Mouse (Mus musculus): ENCODE data around the gene Cblb. TPM values are rescaled to one million over a fixed set of nuclear protein-coding genes. Genes with fewer than 3 reads are reported as not detected.

Cblb gene
- polyA plus RNA-seq, 1 experiment from 2014 or later, result 19.0 TPM

GRCm38 (mm10) chr16:52145552-52145951 is 114.5 kb downstream of the Cblb start:
- Histone ChIP-seq H3K27ac (replicated peaks) (no peak overlapping the region), H3K4me1 (peaks cover 21% of the 10 kb centered on the region), H3K36me3 (peaks cover 17% of the 10 kb centered on the region), H3K4me2 (replicated peaks) (no peak overlapping the region), H3K9ac (replicated peaks) (no peak overlapping the region), H3K4me3 (no peak overlapping the region), H3K9me3 (no peaks in the 10 kb centered on the region), H3K27me3 (no peaks in the 10 kb centered on the region)
- 89% methylated on average over 4 of the region's 4 CpGs for WGBS
- no peak for ATAC-seq (replicated peaks)

DNA sequence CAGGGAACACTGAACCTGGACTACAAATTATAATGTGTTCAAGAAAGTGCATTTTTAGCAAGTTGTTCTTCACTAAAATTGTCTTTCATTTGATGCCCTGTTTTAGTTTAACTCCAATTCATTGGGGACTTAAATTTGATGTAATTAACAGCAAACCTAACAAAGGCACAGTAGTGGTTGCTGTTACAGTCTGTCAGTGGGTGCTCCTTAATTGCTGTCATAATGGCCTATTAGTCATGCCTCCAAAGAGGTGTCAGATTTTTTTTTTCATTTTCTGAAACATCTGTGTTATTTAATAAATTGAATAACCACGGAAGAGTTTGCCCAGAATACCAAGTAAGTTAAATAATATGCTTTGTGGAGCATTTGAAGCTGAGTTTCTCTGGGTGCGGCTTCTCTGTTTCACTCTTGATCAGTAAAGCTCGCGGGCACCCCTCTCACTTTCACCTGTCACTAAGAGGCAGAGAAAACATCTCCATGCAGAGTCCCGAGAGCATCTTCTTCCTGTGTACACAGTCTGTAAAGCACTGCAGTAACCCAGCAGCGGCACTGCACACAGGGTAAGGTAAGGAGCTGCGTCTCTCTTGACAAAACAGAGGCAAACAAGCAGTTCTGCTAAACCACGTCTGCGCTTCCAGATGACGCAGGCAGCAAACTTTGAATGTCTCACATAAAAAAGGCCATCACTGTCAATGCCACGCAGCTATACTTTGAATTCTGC is 116.1 kb downstream of the Cblb start:
- WGBS, result 62% methylated on average over 11 of the region's 11 CpGs
- H3K27me3 ChIP-seq, result no peaks in the 10 kb centered on the region
- ATAC-seq (replicated peaks), result 0 out of 2 replicates have a peak, but pooled peaks have one; percentile 42
- H3K9ac ChIP-seq (replicated peaks), result no peak overlapping the region
- peaks cover 21% of the 10 kb centered on the region for H3K4me1 ChIP-seq
- H3K4me3 ChIP-seq, result no peak overlapping the region
- no peaks in the 10 kb centered on the region for H3K9me3 ChIP-seq
- H3K27ac ChIP-seq (replicated peaks), result no peak overlapping the region
- H3K36me3 ChIP-seq, result peaks cover 10% of the 10 kb centered on the region
- no peak overlapping the region for H3K4me2 ChIP-seq (replicated peaks)

DNA sequence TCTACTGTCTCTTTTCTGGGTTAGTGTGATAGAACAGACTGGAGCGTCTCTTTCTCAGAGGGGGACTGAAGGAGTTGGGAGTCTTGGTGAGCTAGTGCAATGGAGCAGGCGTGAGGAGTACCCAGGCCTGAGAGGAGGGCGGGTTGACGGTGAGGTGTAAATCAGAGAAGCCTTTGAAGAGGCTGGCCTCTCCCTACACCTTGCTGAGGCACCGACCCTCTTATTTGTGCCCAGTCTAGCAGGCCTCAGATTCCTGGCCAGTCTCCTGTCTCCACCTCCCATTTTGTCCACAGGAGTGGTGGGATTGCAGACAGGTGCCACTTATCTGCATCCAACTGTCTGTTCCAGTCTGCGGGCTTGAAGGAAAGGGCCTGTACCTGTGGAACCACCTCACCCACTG is 117.0 kb downstream of the Cblb start:
- Histone ChIP-seq H3K4me1 (peaks cover 21% of the 10 kb centered on the region), H3K36me3 (peaks cover 7% of the 10 kb centered on the region; the same call in 1 of the 2 replicates), H3K27ac (replicated peaks) (no peak overlapping the region), H3K9me3 (no peaks in the 10 kb centered on the region), H3K4me3 (no peak overlapping the region), H3K4me2 (replicated peaks) (no peak overlapping the region), H3K27me3 (no peaks in the 10 kb centered on the region), H3K9ac (replicated peaks) (no peak overlapping the region)
- no peak for ATAC-seq (replicated peaks)
- WGBS, result 91% methylated on average over 6 of the region's 6 CpGs

DNA sequence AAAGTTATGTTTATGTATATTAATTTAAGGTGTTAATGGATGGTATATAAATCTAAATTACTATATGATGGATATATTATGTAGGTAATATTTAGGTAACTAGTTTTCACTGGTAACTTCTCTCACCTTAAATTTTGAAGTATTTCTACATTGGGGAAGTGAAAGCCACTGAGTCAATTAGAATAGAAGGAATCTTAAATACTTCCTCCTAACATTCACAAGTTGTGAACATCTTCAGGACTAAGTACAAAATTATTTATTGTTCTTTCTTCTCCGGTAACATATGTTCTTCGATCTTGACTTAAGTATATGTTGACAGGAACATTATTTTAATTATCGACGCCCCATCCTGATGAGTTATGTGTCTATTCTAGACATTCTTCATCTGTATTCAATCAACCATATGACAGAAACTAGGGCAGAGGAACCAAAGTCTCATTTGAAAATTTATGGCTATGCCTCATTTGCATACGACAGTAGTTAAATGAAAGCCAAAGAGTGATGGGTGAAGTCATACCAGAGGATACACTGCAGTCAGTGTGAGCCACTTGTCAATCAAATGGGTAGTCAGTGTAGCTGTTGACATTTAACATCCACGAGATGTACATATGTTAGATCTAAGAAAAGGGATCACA is 118.2 kb downstream of the Cblb start:
- Histone ChIP-seq H3K27ac (replicated peaks) (no peak overlapping the region), H3K9me3 (no peaks in the 10 kb centered on the region), H3K27me3 (no peaks in the 10 kb centered on the region), H3K4me3 (no peak overlapping the region), H3K4me1 (peaks cover 21% of the 10 kb centered on the region), H3K36me3 (0 out of 2 replicates have a peak, but pooled peaks cover 7% of the 10 kb centered on the region), H3K9ac (replicated peaks) (no peak overlapping the region), H3K4me2 (replicated peaks) (no peak overlapping the region)
- peak; percentile 59 for ATAC-seq (replicated peaks)
- whole genome bisulfite sequencing, result 71% methylated on average over 6 of the region's 6 CpGs

GRCm38 (mm10) chr16:52155030-52155696 is 124.1 kb downstream of the Cblb start:
- H3K27ac ChIP-seq (replicated peaks), result no peak overlapping the region
- H3K36me3 ChIP-seq, result peaks cover 12% of the 10 kb centered on the region; the same call in 1 of the 2 replicates
- H3K4me1 ChIP-seq, result no peaks in the 10 kb centered on the region
- H3K9me3 ChIP-seq, result no peaks in the 10 kb centered on the region
- H3K4me2 ChIP-seq (replicated peaks), result no peak overlapping the region
- no peak overlapping the region for H3K4me3 ChIP-seq
- H3K9ac ChIP-seq (replicated peaks), result no peak overlapping the region
- WGBS, result 91% methylated on average over 5 of the region's 5 CpGs
- H3K27me3 ChIP-seq, result no peaks in the 10 kb centered on the region
- no peak for ATAC-seq (replicated peaks)

DNA sequence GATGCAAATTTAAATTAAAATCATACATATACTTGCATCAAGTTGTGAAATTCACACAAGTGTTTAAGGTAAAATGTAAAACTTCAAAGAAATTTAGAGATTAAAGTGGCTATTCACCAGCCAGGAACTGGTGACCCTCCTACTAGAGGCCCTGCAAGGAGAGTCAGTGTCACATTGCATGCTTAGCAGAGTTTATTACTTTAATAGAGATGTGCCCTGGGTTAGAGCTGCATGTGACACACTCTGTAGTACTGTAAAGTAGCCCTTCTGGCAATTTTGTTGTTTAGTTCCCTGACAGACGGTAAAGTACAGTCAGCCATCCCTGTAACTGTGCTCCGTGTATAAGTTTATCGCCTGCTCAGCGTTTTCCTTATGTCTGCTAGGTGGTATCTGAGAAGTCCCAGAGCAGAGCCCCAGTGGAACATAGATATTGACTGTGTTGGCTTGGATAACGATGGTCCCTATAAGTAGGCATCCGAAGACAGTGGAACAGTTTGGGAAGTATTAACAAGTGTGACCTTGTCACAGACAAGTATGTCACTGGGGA is 129.0 kb downstream of the Cblb start:
- Histone ChIP-seq H3K9ac (replicated peaks) (no peak overlapping the region), H3K36me3 (peaks cover 8% of the 10 kb centered on the region; the same call in 1 of the 2 replicates), H3K27me3 (no peaks in the 10 kb centered on the region), H3K9me3 (no peaks in the 10 kb centered on the region), H3K4me3 (no peak overlapping the region), H3K4me1 (peaks cover 7% of the 10 kb centered on the region; the same call in 1 of the 2 replicates), H3K27ac (replicated peaks) (no peak overlapping the region), H3K4me2 (replicated peaks) (no peak overlapping the region)
- ATAC-seq (replicated peaks), result no peak
- 90% methylated on average over 6 of the region's 6 CpGs for WGBS

DNA sequence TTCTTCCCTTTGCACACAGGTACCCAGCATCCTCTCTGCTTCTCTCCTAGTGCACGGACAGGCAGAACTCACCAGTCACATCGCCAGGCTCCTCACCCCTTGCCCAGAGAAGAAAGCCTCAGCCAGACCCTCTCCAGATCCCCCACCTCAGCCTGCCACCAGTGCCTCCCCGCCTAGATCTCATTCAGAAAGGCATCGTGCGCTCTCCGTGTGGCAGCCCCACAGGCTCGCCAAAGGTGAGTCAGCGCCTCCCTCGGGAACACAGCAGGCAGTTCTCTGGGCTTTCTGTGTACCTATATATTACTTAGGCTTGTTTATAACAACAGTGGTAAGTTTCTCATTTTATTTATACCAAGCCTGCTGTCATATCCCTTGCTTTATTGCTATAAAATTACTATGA is 133.2 kb downstream of the Cblb start:
- Histone ChIP-seq H3K9ac (replicated peaks) (no peak overlapping the region), H3K27me3 (no peaks in the 10 kb centered on the region), H3K4me3 (no peak overlapping the region), H3K9me3 (no peaks in the 10 kb centered on the region), H3K4me2 (replicated peaks) (no peak overlapping the region), H3K36me3 (peaks cover 12% of the 10 kb centered on the region), H3K27ac (replicated peaks) (no peak overlapping the region), H3K4me1 (peaks cover 7% of the 10 kb centered on the region; the same call in 1 of the 2 replicates)
- ATAC-seq (replicated peaks), result no peak
- WGBS, result 83% methylated on average over 9 of the region's 9 CpGs

- Histone ChIP-seq H3K27me3 (no peaks in the 10 kb centered on the region), H3K4me3 (no peak overlapping the region), H3K36me3 (peaks cover 11% of the 10 kb centered on the region), H3K9ac (replicated peaks) (no peak overlapping the region), H3K27ac (replicated peaks) (no peak overlapping the region), H3K4me2 (replicated peaks) (no peak overlapping the region), H3K9me3 (no peaks in the 10 kb centered on the region), H3K4me1 (no peaks in the 10 kb centered on the region)
- no peak for ATAC-seq (replicated peaks)
Observed at GRCm38 (mm10) chr16:52173253-52173652, 142.2 kb downstream of the Cblb start.

- Histone ChIP-seq H3K4me1 (no peaks in the 10 kb centered on the region), H3K27me3 (no peaks in the 10 kb centered on the region), H3K9ac (replicated peaks) (no peak overlapping the region), H3K27ac (replicated peaks) (no peak overlapping the region), H3K9me3 (no peaks in the 10 kb centered on the region), H3K4me3 (no peak overlapping the region), H3K36me3 (peaks cover 11% of the 10 kb centered on the region), H3K4me2 (replicated peaks) (no peak overlapping the region)
- ATAC-seq (replicated peaks), result no peak
- 99% methylated on average over 3 of the region's 3 CpGs for WGBS
Observed at GRCm38 (mm10) chr16:52179839-52180238, 148.8 kb downstream of the Cblb start.

- no peak for ATAC-seq (replicated peaks)
- no peaks in the 10 kb centered on the region for H3K9me3 ChIP-seq
- no peak overlapping the region for H3K9ac ChIP-seq (replicated peaks)
- H3K4me2 ChIP-seq (replicated peaks), result no peak overlapping the region
- H3K4me3 ChIP-seq, result no peak overlapping the region
- H3K4me1 ChIP-seq, result no peaks in the 10 kb centered on the region
- WGBS, result 87% methylated on average over 7 of the region's 7 CpGs
- peaks cover 20% of the 10 kb centered on the region; the same call in 1 of the 2 replicates for H3K36me3 ChIP-seq
- no peaks in the 10 kb centered on the region for H3K27me3 ChIP-seq
- H3K27ac ChIP-seq (replicated peaks), result no peak overlapping the region
Observed at GRCm38 (mm10) chr16:52182057-52182456, 151.0 kb downstream of the Cblb start.

DNA sequence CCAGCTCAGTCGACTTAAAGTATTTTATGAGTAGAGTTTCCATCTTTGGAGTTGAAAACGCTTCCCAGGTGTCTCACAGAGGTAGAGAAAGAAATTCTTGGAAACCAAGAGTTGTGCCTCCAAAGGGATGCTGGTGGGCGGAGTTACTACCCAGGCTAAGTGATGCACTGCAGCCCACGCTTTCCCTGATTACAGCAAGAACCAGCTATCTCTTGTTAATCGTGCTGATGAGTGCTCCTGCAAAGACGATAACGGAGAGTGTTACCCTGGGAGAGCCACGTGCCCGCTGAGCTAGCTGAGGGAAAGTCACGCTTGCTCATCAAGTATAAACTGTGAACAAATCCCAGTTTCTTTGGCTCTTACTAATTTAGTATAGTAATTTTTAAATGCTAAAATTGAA is 153.3 kb downstream of the Cblb start:
- 86% methylated on average over 10 of the region's 10 CpGs for WGBS
- no peak for ATAC-seq (replicated peaks)
- H3K4me3 ChIP-seq, result no peak overlapping the region
- H3K9ac ChIP-seq (replicated peaks), result no peak overlapping the region
- no peak overlapping the region for H3K27ac ChIP-seq (replicated peaks)
- no peak overlapping the region for H3K4me2 ChIP-seq (replicated peaks)
- peaks cover 24% of the 10 kb centered on the region for H3K36me3 ChIP-seq
- H3K27me3 ChIP-seq, result no peaks in the 10 kb centered on the region
- no peaks in the 10 kb centered on the region for H3K9me3 ChIP-seq
- no peaks in the 10 kb centered on the region for H3K4me1 ChIP-seq

GRCm38 (mm10) chr16:52186731-52187130 is 155.7 kb downstream of the Cblb start:
- H3K9ac ChIP-seq (replicated peaks), result no peak overlapping the region
- ATAC-seq (replicated peaks), result no peak
- 62% methylated on average over 10 of the region's 10 CpGs for WGBS
- H3K27ac ChIP-seq (replicated peaks), result no peak overlapping the region
- peaks cover 36% of the 10 kb centered on the region for H3K36me3 ChIP-seq
- H3K4me3 ChIP-seq, result no peak overlapping the region
- H3K4me1 ChIP-seq, result no peaks in the 10 kb centered on the region
- H3K27me3 ChIP-seq, result no peaks in the 10 kb centered on the region
- no peak overlapping the region for H3K4me2 ChIP-seq (replicated peaks)
- no peaks in the 10 kb centered on the region for H3K9me3 ChIP-seq
